Mouse (Mus musculus) liver, adult (tissue): ENCODE results near the gene Rack1.
"Not testable (repeated sequence)": the region's sequence is repeated elsewhere in the genome, so short reads cannot be mapped to it uniquely, and the experiment has no call there.

Experiments
- GATA4 ChIP-seq: IDR thresholded peaks from 2 replicates; pipeline ENCODE4 v1.6.1; 2014; ENCODE audit warnings: mild to moderate bottlenecking, low read length; ENCODE audit not compliant: insufficient replicate concordance

Rack1 gene

DNA sequence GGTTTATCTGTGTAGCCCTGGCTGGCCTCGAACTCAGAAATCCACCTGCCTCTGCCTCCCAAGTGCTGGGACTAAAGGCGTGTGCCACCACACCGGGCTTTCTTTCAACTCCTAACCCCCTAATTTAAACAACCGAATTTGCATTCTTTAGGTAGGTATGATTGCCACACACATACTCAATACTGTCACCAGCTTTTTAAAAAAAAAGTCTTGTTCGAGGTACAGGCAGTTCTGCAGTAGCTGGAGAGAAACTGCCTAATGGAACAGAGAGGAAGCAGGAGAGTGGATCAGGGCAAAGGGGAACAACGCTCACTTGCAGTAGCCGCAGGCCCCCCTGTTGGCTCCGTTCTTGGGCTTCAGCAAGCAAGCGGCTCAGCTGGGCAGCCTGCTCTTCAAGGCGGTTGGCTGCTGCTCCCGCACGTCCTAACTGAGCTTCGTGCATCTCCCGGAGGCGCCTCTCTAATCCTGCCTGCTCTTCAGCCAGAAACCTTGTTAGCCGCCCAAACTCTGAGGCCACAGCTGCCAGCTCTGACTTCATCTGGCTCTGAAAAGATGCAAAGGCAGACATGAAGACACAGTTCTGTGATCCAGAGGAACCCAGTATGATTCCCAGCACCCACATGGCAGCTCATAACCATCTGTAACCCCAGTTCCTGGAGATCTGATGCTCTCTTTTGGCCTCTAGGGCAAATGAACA, 8.8 kb downstream of the Rack1 start:
- TF ChIP-seq GATA4 = no peak

DNA sequence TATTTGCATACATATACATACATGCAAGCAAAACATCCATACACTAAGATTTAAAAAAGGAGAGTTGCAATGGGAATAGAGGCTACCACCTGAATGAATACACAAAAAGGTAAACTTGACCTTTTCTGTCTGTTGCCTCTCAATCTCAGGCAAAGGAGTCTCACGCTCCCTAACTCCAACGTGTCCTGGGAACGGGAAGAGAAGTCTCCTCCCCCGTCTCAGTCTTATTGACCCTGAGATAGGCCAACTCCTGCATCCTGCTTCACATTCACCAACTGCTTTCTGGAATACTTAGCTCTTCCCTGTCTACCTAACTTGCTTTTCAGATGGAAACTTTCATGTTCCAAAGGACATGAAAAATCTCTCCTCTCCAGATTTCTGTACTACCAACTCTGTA, 9.3 kb downstream of the Rack1 start:
- TF ChIP-seq GATA4 = no peak

DNA sequence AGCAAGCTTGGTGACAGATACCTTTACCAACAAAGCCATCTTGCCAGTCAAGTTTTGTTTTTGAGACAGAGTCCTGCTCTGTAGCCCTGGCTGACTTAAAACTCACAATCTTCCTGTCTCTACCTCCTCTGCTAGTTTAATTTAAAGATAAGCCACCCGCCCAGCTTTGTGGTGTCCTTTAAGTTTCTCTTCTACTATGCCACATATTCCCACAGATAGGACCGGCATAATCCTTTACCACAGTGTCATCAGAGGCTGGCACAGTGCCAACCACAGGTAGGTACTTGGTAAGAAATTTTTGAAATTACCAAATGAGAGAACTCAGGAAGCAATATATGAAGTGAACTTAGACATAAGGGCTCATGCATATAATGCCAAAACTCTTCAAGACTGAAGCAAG, 10.0 kb downstream of the Rack1 start:
- TF ChIP-seq GATA4 = no peak

DNA sequence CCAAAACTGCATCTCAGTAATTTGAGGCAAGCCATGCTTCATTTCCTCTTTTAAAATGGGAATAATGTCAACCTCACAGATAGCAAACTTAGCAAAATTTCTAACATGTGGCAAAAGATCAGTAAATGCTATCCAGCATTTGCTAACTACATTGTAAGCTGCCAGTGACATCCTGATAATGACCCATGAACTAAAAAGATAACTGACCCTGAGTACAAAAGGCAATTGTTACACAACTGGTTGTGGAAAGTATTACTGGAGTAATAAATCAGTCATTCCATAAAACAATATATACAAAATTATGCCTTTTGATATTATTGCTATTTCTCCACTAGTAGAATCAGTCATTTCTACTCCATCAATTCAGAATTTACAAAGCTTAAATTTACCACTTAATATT, 13.7 kb downstream of the Rack1 start:
- peak; percentile 73; the same call in 1 of the 2 replicates for TF ChIP-seq GATA4

DNA sequence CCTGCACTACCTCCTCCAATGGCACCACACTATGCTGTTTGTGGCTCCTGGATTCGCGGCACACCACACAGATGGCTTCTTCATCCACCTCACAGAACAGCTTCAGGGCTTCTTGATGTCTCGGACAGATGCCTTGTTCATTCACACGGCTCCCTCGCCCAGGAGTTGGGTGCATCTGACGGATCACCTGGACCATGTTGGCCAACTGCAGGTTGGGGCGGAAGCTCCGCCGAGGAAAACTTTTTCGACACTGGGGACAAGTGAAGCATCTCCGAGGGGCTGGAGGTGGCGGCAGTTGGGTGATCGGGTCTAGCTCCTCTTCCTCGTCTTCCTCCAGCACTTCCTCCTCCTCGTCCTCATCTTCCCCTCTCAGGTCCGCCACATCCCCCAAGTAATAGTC, 15.7 kb downstream of the Rack1 start:
- TF ChIP-seq GATA4 = no peak

DNA sequence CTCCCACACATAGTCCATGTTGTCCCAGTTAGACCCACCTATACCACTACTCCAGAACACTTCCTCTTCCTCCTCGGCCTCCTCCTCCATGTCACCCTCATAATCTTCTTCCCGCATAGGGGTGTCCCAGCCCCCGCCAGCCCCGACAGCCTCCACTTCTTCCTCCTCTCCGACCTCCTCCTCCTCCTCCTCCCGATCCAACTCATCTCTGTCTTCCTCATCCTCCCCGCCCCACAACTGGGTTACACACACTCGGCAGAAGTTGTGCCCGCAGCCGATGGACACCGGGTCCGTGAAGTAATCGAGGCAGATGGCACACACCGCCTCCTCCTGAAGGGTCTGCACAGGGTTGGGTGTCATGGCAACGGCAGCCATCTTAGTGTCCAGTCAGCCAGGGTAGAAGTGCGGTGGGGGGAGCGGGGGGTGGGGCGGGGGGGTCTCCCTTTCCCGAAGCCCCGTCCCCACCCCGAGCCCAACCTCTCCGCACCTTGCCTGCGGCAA, 16.2 kb downstream of the Rack1 start:
- no peak for TF ChIP-seq GATA4

DNA sequence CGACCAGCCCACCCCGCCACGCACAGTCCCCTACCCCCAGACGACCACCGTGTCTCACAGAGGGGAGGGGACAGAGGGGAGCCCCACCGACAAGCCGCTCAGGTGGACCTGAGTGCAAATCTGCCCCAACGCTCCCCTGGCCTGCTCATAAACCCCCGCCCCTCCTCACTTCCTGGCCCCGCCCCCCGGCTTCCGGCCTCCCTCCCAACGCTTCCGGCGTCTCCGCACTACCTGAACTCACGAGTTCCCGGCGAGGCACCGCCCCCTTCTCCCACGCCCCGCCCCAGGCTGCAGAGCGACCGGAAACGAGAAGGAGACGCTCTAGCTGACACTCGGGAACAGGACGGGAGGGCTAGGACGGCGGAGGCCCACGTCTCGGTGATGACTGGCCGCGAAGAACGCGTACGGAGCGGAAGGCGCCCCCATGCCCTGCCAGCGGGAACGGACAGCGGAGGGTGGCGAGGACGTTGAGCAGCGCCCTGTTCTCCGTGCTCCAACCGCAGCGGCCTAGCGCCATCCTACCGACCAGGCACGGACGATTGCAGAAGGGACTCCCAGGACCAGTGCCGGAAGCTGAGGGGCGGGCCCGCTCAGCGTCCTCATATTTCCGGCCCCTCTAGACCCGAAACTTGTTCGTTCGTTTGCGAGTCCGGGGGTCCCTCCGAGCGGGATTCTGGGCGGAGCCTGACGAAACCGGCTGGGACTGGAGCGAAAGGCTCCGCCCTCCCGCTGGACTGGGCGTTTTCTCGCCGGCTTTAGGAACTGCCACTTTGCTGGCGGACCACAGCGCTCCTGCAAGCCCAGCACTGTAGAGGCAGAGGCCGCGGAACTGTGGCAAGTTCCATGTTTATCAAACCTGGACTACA, 16.9 kb downstream of the Rack1 start, which contains the start of gene Trim41:
Trim41 (minus strand) TSS at position 554 of the 866 bp plus-strand sequence.
- TF ChIP-seq GATA4 = peak; percentile 25; the same call in 1 of the 2 replicates

DNA sequence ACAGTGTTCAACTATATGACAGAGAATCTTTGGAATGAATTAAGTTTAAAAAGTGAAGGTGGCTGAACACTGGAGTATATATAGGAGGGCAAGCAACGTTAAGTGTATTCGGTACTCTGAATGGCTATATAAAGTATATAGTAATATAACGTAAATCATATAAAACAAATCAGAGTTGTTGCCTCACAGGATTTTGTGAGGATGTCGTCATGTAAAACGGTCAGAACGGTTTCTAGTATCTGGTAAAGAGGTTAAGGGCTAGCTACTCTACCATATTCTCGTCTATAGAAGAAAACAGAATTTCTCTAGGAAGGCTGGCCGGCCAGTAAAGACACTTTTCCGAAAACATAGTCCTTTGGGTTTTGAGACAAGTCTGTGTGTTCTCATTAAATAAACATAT, 17.7 kb downstream of the Rack1 start:
- no peak for TF ChIP-seq GATA4

DNA sequence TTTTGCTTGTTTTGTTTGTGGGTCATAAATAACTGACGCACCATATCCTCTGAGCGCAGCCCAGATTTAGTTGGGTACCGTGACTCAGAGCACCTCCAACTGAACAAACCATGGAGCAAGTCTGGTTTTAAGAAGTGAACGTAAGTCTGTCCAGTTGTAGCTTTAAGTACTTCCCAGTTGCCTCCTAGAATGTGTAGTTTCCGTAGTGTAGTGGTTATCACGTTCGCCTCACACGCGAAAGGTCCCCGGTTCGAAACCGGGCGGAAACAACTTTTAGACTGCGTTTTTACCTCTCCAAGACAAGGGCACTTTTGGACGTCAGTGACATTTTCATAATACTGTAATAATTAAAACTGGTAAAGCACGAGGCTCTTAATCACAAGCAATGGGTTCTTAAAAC, 18.2 kb downstream of the Rack1 start:
- peak; percentile 22; the same call in 1 of the 2 replicates for TF ChIP-seq GATA4

DNA sequence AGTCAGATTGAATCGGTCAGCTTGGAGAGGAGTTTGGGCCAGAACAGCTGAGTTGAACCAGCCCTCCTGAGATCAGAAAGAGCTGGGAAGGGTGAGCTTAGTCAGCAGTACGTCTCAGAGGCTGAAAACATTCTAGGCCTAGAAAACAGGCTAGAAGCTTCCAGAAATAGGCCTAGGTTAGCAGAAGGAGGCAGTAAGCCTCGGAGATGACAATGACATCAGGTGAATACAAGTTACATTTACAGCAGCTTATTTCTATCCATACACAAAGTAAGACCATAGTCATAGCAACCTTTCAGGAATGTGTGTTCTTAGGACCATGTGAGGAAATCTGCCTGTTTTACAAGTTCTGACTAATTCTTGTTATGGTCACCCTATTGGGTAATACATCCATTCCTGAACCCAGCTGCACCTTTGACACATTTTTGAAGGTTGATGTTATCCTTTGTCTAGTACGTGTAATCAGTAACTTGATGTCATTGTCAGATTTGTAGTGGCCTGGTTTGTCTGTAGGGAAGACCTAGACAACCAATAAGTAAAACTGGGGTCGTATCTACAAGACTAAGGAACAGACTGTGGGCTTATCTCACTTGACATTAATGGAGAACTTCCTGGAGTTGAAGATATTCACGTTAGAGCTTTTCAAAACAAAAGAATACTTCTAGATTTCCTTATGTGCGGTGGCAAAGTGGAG, 19.6 kb downstream of the Rack1 start:
- no peak for TF ChIP-seq GATA4

DNA sequence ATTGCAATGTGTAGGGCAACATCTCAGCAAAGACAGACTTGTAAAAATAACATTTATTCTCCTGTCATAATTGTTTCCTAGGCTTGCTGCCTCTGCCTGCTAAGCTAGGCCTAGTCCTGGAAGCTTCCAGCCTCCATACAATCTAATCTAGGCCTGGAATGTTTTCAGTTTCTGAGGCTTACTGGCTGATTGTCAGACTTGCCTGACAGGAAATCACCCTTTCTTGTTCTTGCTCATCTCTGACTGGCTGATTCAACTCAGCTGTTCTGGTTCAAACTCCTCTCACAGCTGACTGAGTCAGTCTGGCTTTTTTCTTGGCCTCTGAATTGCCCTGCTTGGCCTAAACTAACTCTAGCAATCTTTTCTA, 20.2 kb downstream of the Rack1 start:
- peak; percentile 81; the same call in 1 of the 2 replicates for TF ChIP-seq GATA4

DNA sequence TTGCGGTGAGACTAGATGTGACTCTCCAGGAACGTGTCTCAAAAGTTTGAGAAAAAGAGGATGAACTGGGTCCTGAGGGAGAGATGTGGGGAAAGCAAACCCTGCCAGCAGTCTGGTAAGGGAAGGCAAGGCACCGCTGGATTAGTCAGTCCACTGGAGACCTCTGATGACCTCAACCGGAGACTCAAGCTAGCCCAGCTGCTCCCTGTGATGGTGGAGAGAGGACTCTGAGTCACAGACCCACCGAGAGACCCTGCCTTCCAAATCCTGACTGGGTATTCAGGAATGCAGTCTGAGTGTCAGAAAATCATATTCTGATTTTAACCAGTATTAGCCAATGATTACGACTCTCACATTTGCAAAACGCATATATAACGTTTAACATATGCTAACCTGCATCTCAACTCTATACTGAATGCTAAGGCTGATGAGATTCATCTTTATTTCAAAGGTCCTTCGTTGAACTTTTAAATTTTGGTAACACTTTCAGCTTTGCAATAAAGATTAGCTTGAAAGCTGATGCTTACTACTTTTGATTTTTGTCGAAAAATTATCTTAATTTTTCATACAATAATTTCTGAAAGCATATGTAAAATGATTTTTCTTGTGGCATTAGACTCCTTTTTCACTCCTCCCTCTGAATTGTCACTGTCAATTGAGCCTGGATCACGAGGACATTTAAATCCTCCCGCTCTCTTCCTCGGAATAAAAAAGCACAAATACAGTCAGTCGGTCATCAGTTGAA, 22.8 kb downstream of the Rack1 start:
- no peak for TF ChIP-seq GATA4

DNA sequence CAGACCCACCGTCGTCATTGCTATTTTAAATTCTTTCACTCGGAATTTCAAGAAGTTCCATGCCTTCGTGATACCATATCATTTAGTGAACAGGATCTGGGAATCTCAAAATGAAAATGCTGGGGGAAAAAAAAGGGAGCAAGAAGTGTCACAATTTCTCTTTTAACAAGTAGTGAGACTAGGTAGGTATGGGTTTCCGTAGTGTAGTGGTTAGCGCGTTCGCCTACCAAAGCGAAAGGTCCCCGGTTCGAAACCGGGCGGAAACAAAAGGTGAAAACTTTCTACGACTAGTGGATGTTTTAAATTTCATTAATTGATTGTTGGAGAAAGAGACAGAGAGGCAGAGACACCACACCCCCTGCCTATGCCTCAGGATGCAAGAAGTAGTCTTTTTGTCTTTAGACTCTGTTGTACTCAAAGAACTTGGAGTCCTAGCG, 23.4 kb downstream of the Rack1 start:
- TF ChIP-seq GATA4 = no peak

DNA sequence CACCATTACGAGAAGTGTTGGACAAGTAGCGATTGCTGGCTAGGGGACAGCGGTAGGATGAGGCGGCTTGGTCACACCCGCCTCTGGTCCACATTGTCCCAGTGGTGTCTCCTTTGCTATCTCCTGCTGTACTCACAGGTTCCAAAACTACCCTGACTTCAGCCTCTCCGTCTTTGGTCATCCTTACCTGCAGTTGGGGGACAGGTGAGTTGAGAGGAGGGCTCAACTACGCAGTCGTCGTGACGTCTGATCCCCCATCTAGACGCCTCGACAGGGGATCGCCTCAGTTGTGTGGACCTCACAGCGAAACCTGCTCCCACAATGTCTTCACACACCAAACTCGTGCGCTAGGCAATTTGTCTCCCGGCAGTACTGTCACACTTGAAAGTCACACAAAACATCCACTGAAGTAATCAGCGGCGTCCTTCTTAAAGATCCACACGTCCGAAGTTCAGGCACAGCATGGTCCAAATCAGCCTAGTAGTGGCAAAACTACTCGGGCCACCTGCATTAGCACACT, 24.2 kb downstream of the Rack1 start:
- no peak for TF ChIP-seq GATA4

DNA sequence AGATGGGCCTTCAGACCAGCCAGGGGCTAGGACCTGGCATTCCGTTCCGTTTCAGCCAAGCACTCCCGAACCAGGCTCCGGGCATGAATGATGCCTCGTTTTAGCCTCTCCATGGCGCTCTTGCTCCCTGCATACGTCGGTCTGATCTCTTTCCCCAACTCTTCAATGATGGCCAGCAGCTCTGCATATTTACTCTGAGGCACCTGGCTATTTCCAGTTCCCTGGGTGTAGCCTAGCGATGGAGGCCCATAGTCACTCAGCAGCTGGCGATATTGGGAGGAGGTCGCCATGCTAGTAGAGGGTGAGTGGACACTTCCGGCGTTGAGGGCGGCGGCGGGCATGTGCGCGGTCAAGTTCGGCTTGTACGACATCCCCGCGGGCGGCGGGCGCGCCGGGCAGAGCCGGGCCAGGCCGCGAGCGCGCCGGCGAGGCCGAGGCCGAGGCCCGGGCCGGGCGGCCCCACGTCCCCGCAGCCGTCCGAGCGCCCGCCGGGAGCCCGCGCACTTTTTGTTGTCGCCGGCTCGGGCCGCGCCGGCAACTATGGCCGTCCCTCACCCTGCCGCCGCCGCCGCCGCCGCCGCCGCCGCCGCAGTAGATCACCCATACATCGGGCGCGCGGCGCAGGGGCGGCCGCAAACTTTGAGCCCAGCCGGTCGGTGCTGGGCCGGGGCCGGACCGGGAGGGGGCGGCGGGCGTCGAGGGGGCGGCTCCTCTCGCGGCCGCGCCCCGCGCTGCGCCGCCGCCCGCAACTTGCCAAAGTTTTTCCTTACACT, 26.0 kb downstream of the Rack1 start, which contains the start of the genes Trim7 and Gm12184:
Trim7 (plus strand) TSS at position 162 of the 773 bp plus-strand sequence.
Gm12184 (minus strand) TSS at position 677 of the 773 bp plus-strand sequence.
- TF ChIP-seq GATA4 = not testable (repeated sequence)
